Mouse (Mus musculus): ENCODE measurements around the gene Dnajc19.

- TF ChIP-seq POLR2A (IDR thresholded peaks at IDR 0.05; ENCODE audit: low read depth, low read length) (no peak), CTCF (conservative IDR thresholded peaks at IDR 0.05; ENCODE audit: insufficient read depth, insufficient read length, low read depth, low read length) (no peak)
Measured at GRCm38 (mm10) chr3:34081929-34082328, 808 bp upstream of the Dnajc19 start.
